Mouse (Mus musculus) erythroblast, embryonic 14.5 days (primary cell): Measurements from ENCODE around the gene Phactr4.

Experiments used
- GATA1 ChIP-seq: IDR thresholded peaks from 2 replicates; pipeline ENCODE4 v1.6.1; 2012; ENCODE audit warnings: low read length, inconsistent platforms, mixed read lengths
- TAL1 ChIP-seq: IDR thresholded peaks from 3 replicates; pipeline ENCODE4 v1.6.1; 2012; ENCODE audit warnings: low read length, inconsistent platforms, mixed read lengths

DNA sequence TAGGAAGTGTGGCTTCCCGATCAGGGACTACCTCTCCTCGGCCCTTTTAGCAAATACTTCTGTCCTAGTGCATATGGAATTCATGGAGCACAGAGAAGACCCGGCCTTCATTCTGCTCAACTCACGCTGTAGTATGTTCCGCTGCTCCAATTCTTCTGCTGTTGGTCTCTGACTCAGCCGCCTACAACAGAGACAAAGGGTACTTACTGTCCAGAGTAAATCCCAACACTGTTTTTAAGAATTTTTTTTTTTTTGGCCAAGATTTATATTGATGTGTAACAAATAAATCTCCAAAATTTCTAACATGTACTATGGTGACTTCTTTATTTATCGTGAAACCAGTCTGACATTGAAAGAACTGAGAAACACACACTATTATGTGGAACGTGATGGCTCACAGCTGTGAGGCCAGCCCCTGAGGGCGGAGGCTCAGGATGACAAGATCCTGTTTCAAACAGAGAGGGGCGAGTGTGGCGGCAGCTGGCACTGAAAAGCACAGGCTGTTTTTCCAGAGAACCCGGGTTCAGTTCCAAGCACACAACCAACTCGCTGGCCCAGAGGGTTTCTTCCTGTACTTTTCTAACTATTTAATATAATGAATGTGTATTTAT lies 56.7 kb downstream of the Phactr4 start:
- TF ChIP-seq TAL1 = no peak
- no peak for TF ChIP-seq GATA1
